Mouse (Mus musculus) cerebellum, postnatal 10 days (tissue): ENCODE measurements at regions not wholly inside any gene's neighbourhood (a gene's known extent, or its start where the extent isn't known, plus 50 kb on each side); places are given as distances from the start of the nearest gene placed in this dataset.

Source experiments
- DNase-seq, 2 experiments: peaks; one replicate each; pipeline ENCODE4 v3.0.0; 2021; ENCODE audit warnings: mixed read lengths in 2 of 2

DNA sequence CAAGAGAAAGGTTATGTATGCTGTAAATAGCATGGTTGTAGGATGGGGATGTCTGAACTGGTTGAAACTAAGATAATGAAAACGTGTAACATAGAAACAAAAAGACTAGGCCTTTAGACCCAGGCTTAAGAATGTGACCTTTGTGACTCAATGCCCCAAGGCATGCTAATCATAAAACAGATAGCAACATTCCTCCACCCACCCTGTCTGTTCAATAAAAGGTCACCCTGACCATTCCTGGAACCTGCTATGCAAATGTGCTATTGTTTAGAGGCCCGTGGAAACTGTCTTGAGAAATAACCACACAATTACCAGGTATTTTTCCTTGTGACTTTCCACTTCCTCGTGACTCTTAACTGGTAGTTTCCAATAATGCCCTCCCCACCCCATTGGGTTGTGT is 288.3 kb upstream of the Alcam start:
- DNase-seq: no peak

DNA sequence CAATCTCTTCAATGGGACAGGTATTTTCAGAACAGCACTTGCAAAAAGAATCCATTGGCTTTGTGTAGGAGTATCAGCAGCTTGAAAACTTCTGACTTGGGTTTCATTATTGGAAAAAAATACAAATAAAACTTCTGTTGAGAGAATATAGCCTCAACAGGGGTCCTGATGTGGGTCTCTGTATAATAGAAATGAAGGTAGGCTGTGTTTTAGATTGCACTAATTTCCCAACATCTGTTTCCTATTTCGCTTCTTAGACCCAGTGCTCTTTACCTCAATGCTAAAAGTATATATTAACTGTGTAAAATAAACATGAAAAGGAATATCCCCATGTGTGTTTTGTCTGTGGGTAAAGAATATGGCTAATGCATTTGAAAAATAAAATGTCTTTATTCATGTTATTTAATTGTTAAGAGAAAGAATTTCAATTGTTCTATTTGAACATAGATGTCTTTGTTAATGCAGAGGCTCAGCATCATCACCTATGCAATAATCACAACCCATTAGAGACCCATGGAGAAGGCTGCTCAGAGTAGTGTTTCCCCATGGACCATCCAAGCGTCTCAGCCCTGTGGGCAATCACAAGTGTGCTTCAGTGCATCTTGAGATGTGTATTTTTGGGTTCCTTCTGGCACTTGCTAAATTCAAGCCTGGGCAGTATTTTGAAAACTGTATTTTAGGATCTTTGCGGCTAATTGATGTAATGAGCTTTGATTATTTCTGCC is 272.4 kb upstream of the Alcam start:
- DNase-seq: no peak

DNA sequence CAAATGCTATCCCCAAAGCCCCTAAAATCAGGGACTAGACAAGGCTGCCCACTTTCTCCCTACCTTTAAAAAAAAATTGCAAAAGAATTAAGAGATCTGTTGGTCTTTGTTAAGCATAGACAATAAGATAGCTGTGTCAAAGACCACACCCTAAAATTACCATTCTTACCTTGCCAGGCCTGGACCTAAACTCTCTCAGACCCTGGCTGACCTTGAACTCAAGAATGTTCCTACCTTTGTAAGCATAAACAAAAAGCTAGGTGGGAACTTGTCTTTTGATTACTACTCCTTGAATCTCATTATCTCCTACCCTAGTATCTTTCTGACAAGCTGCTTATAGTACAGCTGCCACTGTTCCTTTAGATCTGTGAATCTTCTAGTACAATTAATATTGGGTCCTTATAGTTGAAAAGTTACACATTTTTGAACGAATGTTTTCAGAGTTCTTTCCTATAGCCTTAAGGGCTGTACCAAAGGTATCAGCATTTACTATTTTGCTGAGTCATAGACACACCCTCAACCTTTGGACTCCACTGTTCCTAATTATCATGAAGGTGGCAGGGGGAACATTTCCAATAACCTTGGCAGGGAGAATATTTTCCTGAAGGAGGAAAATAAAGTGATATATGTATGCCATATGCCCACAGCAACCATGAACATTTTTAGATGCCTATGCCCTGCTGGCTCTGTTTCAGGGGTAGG is 264.5 kb upstream of the Alcam start:
- DNase-seq: no peak

DNA sequence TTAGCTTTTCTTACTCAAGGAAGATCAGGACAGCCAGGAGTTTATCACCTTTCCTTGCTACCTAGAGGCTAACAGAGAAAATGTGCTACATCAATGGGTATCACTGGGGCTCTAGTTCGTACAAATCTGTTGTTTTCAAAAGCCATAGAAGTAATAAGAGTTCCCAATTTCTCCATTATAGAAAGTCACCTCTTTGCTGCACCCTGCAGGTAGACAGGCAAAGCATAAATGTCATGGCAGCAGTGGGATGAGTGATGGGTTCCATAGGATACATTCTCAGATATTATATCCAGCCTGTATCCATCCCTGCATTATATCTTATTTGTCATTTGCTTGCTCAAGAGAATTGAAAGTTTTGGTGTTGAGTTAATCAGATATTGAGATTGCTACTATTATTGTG is 236.4 kb upstream of the Alcam start:
- no peak for DNase-seq

- DNase-seq: no peak
These were observed 201.0 kb upstream of the Alcam start for GRCm38 (mm10) chr16:52654825-52655224.
